Mouse (Mus musculus): ENCODE data around the gene Csf2rb. TPM values are rescaled to one million over a fixed set of nuclear protein-coding genes. Genes with fewer than 3 reads are reported as not detected.
A peak's percentile ranks its signal among the peaks of the same experiment; 100 is the strongest.
"Not testable (repeated sequence)": the region's sequence is repeated elsewhere in the genome, so short reads cannot be mapped to it uniquely, and the experiment has no call there.

Csf2rb gene
- polyA plus RNA-seq, 1 experiment from 2014 or later: 1.8 TPM

DNA sequence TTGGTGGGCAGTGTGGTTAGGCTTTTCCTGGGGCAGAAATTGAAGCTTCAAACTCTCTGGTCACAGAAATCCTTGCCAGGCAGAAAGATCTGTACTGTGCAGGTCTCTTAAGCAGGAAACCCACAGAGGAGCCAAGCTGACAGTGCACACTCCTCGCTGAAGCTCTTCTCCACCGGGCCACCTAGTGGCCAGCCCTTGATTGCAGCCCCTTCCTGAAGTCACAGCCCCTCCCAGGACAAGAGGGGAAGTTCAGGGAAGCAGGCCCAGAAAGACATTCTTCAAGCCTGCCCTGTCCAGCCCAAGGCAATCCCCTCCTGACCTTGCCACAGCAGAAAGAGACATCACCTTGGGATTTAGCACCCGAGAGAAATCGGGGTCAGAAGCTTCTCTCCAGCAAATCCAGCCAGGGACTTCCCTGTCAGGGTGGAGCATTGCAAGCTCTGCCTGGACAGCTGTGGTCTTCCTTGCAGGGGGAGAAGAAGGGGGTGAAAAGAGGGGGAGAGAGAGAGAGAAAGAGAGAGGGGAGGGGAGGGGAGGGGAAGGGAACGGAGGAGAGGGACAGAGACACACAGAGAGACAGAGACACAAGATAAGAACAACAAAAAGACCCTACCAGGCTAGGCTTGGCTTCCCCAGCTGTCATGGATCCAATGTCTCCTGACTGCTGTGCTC is 4.6 kb upstream of the Csf2rb start:
- no peak overlapping the region for H3K4me3 ChIP-seq (ENCODE audit: low read depth, low read length)
- no peak overlapping the region for H3K9ac ChIP-seq (ENCODE audit: low read length)
- no peak overlapping the region for H3K4me2 ChIP-seq (ENCODE audit: low read depth)
- DNase-seq (ENCODE audit: low spot score) (peak; percentile 77), ATAC-seq (ENCODE audit: insufficient read depth, low FRiP score, low TSS enrichment) (no peak)
- no peaks in the 10 kb centered on the region for H3K36me3 ChIP-seq (ENCODE audit: control insufficient read depth, insufficient read depth, low read length)
- WGBS: 22% methylated on average over 5 of the region's 5 CpGs
- H3K27me3 ChIP-seq (ENCODE audit: control insufficient read depth, insufficient read depth, low read length): no peaks in the 10 kb centered on the region
- no peaks in the 10 kb centered on the region for H3K9me3 ChIP-seq (ENCODE audit: control insufficient read depth, low read length)
- no peak overlapping the region for H3K27ac ChIP-seq (ENCODE audit: low read depth, low read length)
- no peaks in the 10 kb centered on the region for H3K4me1 ChIP-seq (ENCODE audit: control insufficient read depth, insufficient read depth, low read length)

- no peaks in the 10 kb centered on the region for H3K36me3 ChIP-seq (ENCODE audit: control insufficient read depth, insufficient read depth, low read length)
- WGBS: 74% methylated on average over 1 of the region's 1 CpGs
- H3K9me3 ChIP-seq (ENCODE audit: control insufficient read depth, low read length): no peaks in the 10 kb centered on the region
- no peak overlapping the region for H3K27ac ChIP-seq (ENCODE audit: low read depth, low read length)
- DNase-seq (ENCODE audit: low spot score) (no peak), ATAC-seq (ENCODE audit: insufficient read depth, low FRiP score, low TSS enrichment) (no peak)
- no peak overlapping the region for H3K4me2 ChIP-seq (ENCODE audit: low read depth)
- H3K4me3 ChIP-seq (ENCODE audit: low read depth, low read length): no peak overlapping the region
- 0 out of 2 replicates have a peak, but pooled peaks cover under 1% of the 10 kb centered on the region for H3K4me1 ChIP-seq (ENCODE audit: control insufficient read depth, insufficient read depth, low read length)
- no peak overlapping the region for H3K9ac ChIP-seq (ENCODE audit: low read length)
- H3K27me3 ChIP-seq (ENCODE audit: control insufficient read depth, insufficient read depth, low read length): no peaks in the 10 kb centered on the region
Observed at GRCm38 (mm10) chr15:78323366-78323765, 2.2 kb upstream of the Csf2rb start.

DNA sequence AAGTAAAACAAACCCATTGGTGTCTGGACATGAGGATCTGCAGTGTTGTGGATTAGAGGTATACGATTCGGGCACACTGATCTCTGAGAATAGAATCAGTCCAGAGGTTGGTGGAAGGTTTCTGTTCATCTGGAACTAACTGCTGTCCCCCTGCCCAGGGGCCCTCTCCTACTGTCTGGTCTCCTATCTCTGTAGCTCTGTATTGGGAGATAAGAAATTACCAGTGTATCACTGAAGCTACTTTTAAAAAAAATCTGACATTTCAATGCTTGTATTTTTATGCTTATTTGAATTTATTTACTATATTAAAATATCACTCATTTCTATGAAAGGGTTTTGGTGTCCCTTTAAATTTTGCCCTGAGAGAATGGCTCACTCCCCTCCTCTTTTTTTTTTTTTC is 1.3 kb upstream of the Csf2rb start:
- Histone ChIP-seq H3K27ac (ENCODE audit: low read depth, low read length) (no peak overlapping the region), H3K27me3 (ENCODE audit: control insufficient read depth, insufficient read depth, low read length) (no peaks in the 10 kb centered on the region), H3K4me2 (ENCODE audit: low read depth) (no peak overlapping the region), H3K4me3 (ENCODE audit: low read depth, low read length) (no peak overlapping the region), H3K36me3 (ENCODE audit: control insufficient read depth, insufficient read depth, low read length) (no peaks in the 10 kb centered on the region), H3K9ac (ENCODE audit: low read length) (no peak overlapping the region), H3K9me3 (ENCODE audit: control insufficient read depth, low read length) (no peaks in the 10 kb centered on the region), H3K4me1 (ENCODE audit: control insufficient read depth, insufficient read depth, low read length) (0 out of 2 replicates have a peak, but pooled peaks cover 3% of the 10 kb centered on the region)
- DNase-seq (ENCODE audit: low spot score) (no peak), ATAC-seq (ENCODE audit: insufficient read depth, low FRiP score, low TSS enrichment) (no peak)
- WGBS: 85% methylated on average over 2 of the region's 2 CpGs

GRCm38 (mm10) chr15:78326747-78327146 is 1.2 kb downstream of the Csf2rb start:
- DNase-seq (ENCODE audit: low spot score) (no peak), ATAC-seq (ENCODE audit: insufficient read depth, low FRiP score, low TSS enrichment) (no peak)
- Histone ChIP-seq H3K4me1 (ENCODE audit: control insufficient read depth, insufficient read depth, low read length) (0 out of 2 replicates have a peak, but pooled peaks cover 3% of the 10 kb centered on the region), H3K9me3 (ENCODE audit: control insufficient read depth, low read length) (no peaks in the 10 kb centered on the region), H3K27me3 (ENCODE audit: control insufficient read depth, insufficient read depth, low read length) (no peaks in the 10 kb centered on the region), H3K4me2 (ENCODE audit: low read depth) (no peak overlapping the region), H3K9ac (ENCODE audit: low read length) (no peak overlapping the region), H3K27ac (ENCODE audit: low read depth, low read length) (no peak overlapping the region), H3K4me3 (ENCODE audit: low read depth, low read length) (no peak overlapping the region), H3K36me3 (ENCODE audit: control insufficient read depth, insufficient read depth, low read length) (no peaks in the 10 kb centered on the region)
- 94% methylated on average over 10 of the region's 10 CpGs for WGBS

- not testable (repeated sequence) for H3K4me3 ChIP-seq (ENCODE audit: low read depth, low read length); H3K27ac ChIP-seq (ENCODE audit: low read depth, low read length); DNase-seq (ENCODE audit: low spot score); H3K27me3 ChIP-seq (ENCODE audit: control insufficient read depth, insufficient read depth, low read length); ATAC-seq (ENCODE audit: insufficient read depth, low FRiP score, low TSS enrichment); H3K4me1 ChIP-seq (ENCODE audit: control insufficient read depth, insufficient read depth, low read length); H3K36me3 ChIP-seq (ENCODE audit: control insufficient read depth, insufficient read depth, low read length); H3K9me3 ChIP-seq (ENCODE audit: control insufficient read depth, low read length); H3K4me2 ChIP-seq (ENCODE audit: low read depth); H3K9ac ChIP-seq (ENCODE audit: low read length)
- 82% methylated on average over 6 of the region's 6 CpGs for WGBS
Observed at GRCm38 (mm10) chr15:78327753-78328341, 2.3 kb downstream of the Csf2rb start.

DNA sequence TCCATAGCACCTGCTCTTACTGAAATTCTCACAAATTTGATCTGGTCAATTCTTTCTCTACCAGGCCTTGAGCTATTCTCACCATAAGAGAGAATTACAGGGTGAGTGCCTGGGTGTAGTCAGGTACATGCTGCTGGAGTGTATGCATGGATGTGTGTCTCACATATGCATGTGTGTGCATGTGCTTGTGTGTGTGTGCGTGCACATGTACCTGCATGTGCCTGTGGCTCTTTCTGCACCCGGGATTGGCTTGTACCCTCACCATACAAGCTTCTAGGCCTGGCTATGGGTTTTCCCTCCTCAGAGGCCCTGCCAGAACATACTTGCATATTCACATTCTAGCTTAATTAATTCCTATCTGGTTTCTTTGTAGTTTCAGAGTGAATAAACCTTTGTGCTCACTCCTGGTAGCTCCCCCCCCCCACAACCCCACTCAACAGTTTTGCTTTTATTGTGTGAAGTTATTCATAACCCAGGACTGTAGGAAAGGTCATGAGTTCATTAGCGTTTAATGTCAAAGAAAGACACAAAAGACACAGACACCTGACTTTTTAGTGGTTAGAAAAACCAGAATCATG is 3.1 kb downstream of the Csf2rb start:
- no peaks in the 10 kb centered on the region for H3K27me3 ChIP-seq (ENCODE audit: control insufficient read depth, insufficient read depth, low read length)

DNA sequence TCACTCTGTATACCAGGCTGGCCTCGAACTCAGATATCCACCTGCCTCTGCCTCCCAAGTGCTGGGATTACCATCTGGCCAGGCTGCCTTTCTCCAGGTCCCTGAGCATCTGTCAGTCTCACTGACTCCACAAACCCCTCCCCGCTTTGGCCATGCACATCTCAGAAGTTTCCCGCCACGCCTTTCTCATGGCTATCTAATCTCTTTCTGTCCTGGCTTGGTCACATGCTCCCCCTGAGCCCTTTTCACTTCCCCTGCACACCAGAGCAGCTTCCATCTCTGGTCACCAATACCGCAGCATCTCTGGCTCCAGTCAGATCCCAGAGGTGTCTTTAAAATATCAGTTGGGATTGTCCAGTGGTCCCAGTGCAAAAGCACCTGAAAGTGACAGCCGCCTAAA is 4.4 kb downstream of the Csf2rb start:
- not testable (repeated sequence) for DNase-seq (ENCODE audit: low spot score); H3K4me3 ChIP-seq (ENCODE audit: low read depth, low read length); H3K4me2 ChIP-seq (ENCODE audit: low read depth); H3K36me3 ChIP-seq (ENCODE audit: control insufficient read depth, insufficient read depth, low read length); H3K9ac ChIP-seq (ENCODE audit: low read length); H3K27ac ChIP-seq (ENCODE audit: low read depth, low read length); H3K4me1 ChIP-seq (ENCODE audit: control insufficient read depth, insufficient read depth, low read length); H3K27me3 ChIP-seq (ENCODE audit: control insufficient read depth, insufficient read depth, low read length); ATAC-seq (ENCODE audit: insufficient read depth, low FRiP score, low TSS enrichment); H3K9me3 ChIP-seq (ENCODE audit: control insufficient read depth, low read length)
- WGBS: 86% methylated on average over 6 of the region's 6 CpGs

More for the DNA sequence above, 3.1 kb downstream of the Csf2rb start:
- 0 out of 2 replicates have a peak, but pooled peaks cover 3% of the 10 kb centered on the region for H3K4me1 ChIP-seq (ENCODE audit: control insufficient read depth, insufficient read depth, low read length)
- no peak overlapping the region for H3K4me3 ChIP-seq (ENCODE audit: low read depth, low read length)
- no peak overlapping the region for H3K4me2 ChIP-seq (ENCODE audit: low read depth)
- H3K9ac ChIP-seq (ENCODE audit: low read length): no peak overlapping the region
- DNase-seq (ENCODE audit: low spot score): no peak
- no peak for ATAC-seq (ENCODE audit: insufficient read depth, low FRiP score, low TSS enrichment)
- no peaks in the 10 kb centered on the region for H3K9me3 ChIP-seq (ENCODE audit: control insufficient read depth, low read length)
- H3K27ac ChIP-seq (ENCODE audit: low read depth, low read length): no peak overlapping the region
- no peaks in the 10 kb centered on the region for H3K36me3 ChIP-seq (ENCODE audit: control insufficient read depth, insufficient read depth, low read length)
- 83% methylated on average over 3 of the region's 3 CpGs for WGBS

DNA sequence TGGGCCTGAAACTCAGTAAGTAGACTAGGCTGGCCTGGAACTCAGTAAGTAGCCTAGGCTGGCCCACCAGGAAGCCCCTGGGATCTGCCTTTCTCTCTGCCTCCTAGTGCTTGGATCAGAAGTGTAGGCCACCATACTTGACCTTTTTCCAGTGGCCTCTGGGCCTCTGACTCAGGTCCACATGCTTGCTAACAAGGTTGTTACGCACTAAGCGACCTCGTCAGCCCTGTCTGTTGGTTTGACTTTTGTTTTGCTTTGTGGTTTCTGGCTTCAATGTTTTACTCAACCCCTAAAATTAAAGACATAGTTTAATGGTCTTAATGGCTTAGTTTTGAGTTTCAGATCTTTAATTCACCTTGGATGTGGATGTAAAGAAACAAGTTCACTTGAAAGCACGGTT is 5.2 kb downstream of the Csf2rb start:
- H3K27ac ChIP-seq (ENCODE audit: low read depth, low read length): no peak overlapping the region
- no peak overlapping the region for H3K4me2 ChIP-seq (ENCODE audit: low read depth)
- ATAC-seq (ENCODE audit: insufficient read depth, low FRiP score, low TSS enrichment) (no peak), DNase-seq (ENCODE audit: low spot score) (no peak)
- H3K4me1 ChIP-seq (ENCODE audit: control insufficient read depth, insufficient read depth, low read length): 0 out of 2 replicates have a peak, but pooled peaks cover 3% of the 10 kb centered on the region
- no peak overlapping the region for H3K4me3 ChIP-seq (ENCODE audit: low read depth, low read length)
- H3K27me3 ChIP-seq (ENCODE audit: control insufficient read depth, insufficient read depth, low read length): no peaks in the 10 kb centered on the region
- H3K9me3 ChIP-seq (ENCODE audit: control insufficient read depth, low read length): no peaks in the 10 kb centered on the region
- 91% methylated on average over 4 of the region's 4 CpGs for WGBS
- H3K36me3 ChIP-seq (ENCODE audit: control insufficient read depth, insufficient read depth, low read length): no peaks in the 10 kb centered on the region
- H3K9ac ChIP-seq (ENCODE audit: low read length): no peak overlapping the region

All from neural tube, embryonic 11.5 days (tissue).